Mouse (Mus musculus): ENCODE results near the gene Actr1a.
A peak's percentile ranks its signal among the peaks of the same experiment; 100 is the strongest.

Gene Actr1a

GRCm38 (mm10) chr19:46395109-46396009 is at the start of gene Actr1a:
Gene Actr1a, minus strand, starts transcription at chr19:46395748.
- peak; percentile 95 for DNase-seq (ENCODE audit: low spot score)

- peak; percentile 55 for DNase-seq (ENCODE audit: low spot score)
Observed at GRCm38 (mm10) chr19:46444209-46444608, 48.7 kb upstream of the Actr1a start.

GRCm38 (mm10) chr19:46443509-46443908 is 48.0 kb upstream of the Actr1a start:
- no peak for DNase-seq (ENCODE audit: low spot score)

- DNase-seq (ENCODE audit: low spot score): no peak
Observed at GRCm38 (mm10) chr19:46435492-46435891, 39.9 kb upstream of the Actr1a start.

- DNase-seq (ENCODE audit: low spot score): no peak
Observed at GRCm38 (mm10) chr19:46434591-46434990, 39.0 kb upstream of the Actr1a start.

GRCm38 (mm10) chr19:46434148-46434547 is 38.6 kb upstream of the Actr1a start:
- no peak for DNase-seq (ENCODE audit: low spot score)

GRCm38 (mm10) chr19:46433712-46434111 is 38.2 kb upstream of the Actr1a start:
- DNase-seq (ENCODE audit: low spot score): no peak

- DNase-seq (ENCODE audit: low spot score): no peak
Observed at GRCm38 (mm10) chr19:46429250-46429649, 33.7 kb upstream of the Actr1a start.

- DNase-seq (ENCODE audit: low spot score): no peak
Observed at GRCm38 (mm10) chr19:46426488-46426887, 30.9 kb upstream of the Actr1a start.

GRCm38 (mm10) chr19:46425266-46425665 is 29.7 kb upstream of the Actr1a start:
- no peak for DNase-seq (ENCODE audit: low spot score)

GRCm38 (mm10) chr19:46422384-46423338 is 27.1 kb upstream of the Actr1a start:
- no peak for DNase-seq (ENCODE audit: low spot score)

- DNase-seq (ENCODE audit: low spot score): no peak
Observed at GRCm38 (mm10) chr19:46420410-46420809, 24.9 kb upstream of the Actr1a start.

- no peak for DNase-seq (ENCODE audit: low spot score)
Observed at GRCm38 (mm10) chr19:46418051-46418450, 22.5 kb upstream of the Actr1a start.

GRCm38 (mm10) chr19:46416276-46416675 is 20.7 kb upstream of the Actr1a start:
- no peak for DNase-seq (ENCODE audit: low spot score)

GRCm38 (mm10) chr19:46414486-46414885 is 18.9 kb upstream of the Actr1a start:
- DNase-seq (ENCODE audit: low spot score): no peak

- no peak for DNase-seq (ENCODE audit: low spot score)
Observed at GRCm38 (mm10) chr19:46413969-46414368, 18.4 kb upstream of the Actr1a start.

- no peak for DNase-seq (ENCODE audit: low spot score)
Observed at GRCm38 (mm10) chr19:46412056-46412805, 16.7 kb upstream of the Actr1a start.

- peak; percentile 65 for DNase-seq (ENCODE audit: low spot score)
Observed at GRCm38 (mm10) chr19:46409506-46409905, 14.0 kb upstream of the Actr1a start.

GRCm38 (mm10) chr19:46406592-46407386 is 11.2 kb upstream of the Actr1a start:
- DNase-seq (ENCODE audit: low spot score): no peak

- no peak for DNase-seq (ENCODE audit: low spot score)
Observed at GRCm38 (mm10) chr19:46404030-46404429, 8.5 kb upstream of the Actr1a start.

GRCm38 (mm10) chr19:46400558-46400957 is 5.0 kb upstream of the Actr1a start:
- no peak for DNase-seq (ENCODE audit: low spot score)

All from ovary, adult 18-20 months (tissue).